Mouse (Mus musculus) heart, postnatal 10 days (tissue): ENCODE data around the gene Tox2. TPM values are rescaled to one million over a fixed set of nuclear protein-coding genes. Genes with fewer than 3 reads are reported as not detected.
A peak's percentile ranks its signal among the peaks of the same experiment; 100 is the strongest.

Experiments
- DNase-seq, 2 experiments: peaks; one replicate each; pipeline ENCODE4 v3.0.0; 2021
- intact Hi-C: fragments of 180-260 bp; cut with DNase I; formaldehyde crosslinking; loops from one replicate; pipeline ENCODE4 v1.15.1; 2025
- total RNA-seq, 2 experiments: library from RNA; stranded (reverse); gene quantifications; 2 replicates each; pipeline ENCODE4 v1.2.3; 2021

Gene Tox2
- total RNA-seq, 2 experiments from 2014 or later: 3.2 to 3.4 TPM

DNA sequence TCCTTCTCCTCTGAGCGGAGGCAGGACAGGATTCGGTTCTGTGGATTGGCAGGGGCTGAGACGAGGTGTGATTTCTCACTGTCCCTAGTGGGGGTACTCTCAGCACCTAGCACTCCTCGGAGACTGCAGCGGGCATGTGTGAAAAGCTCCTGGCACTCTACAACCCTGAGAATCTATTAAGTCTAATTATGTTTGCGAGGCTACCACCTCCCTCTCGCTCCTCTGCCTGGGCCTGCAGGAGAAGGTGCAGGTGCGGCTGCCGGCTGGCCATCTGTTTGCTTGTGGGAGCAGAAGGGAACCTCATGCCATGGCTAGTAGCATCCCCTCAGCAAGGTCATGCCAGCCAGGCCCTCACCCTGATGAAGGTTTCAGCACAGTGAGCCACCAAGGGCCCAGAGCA is 100.1 kb downstream of the Tox2 start:
- intact Hi-C loops: no loop called here
- DNase-seq: no peak

DNA sequence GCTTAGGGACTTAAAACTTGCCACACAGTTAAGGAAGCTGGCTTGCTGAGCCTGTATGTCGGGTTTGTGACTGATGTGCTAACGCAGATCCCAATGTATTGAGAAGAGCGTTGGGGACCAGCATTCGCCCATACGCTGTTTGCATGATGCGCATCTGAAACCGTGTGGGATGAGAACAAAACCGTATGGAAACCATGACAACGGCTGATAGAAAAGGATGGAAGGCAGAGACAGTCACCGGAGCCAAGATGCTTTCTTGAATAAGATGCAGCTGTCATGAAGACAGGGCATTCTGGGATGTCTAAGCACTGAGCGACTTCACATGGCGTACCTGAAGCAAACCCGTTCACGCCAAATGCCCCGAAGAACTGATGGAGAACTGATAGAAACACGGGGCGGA is 106.5 kb downstream of the Tox2 start:
- DNase-seq: no peak
- intact Hi-C loops: no loop called here

DNA sequence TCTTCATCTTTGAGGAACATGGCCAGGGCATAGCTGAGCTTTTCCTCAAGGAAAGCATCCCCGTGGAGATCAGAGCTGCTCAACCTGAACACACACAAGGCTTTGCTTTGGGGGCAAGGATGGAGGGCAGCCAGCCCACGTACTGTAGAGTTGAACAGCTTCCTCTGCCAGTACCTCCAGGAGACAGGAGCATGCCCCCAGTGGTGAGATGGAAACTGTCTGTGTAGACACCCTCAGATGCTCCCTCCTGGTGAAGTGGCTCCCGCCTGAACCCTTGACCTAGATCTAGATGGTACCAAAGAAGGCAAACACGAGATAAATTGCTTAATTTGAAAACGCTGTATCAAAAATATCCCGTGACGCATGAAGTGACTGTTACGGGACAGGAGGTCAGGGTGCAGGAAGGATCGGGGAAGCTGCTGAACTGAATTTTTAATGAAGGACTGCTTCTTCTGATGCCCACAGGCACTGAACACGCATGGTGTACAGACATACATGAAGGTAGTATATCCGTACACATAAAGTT is 107.3 kb downstream of the Tox2 start:
- DNase-seq: no peak
- intact Hi-C loops: no loop called here

DNA sequence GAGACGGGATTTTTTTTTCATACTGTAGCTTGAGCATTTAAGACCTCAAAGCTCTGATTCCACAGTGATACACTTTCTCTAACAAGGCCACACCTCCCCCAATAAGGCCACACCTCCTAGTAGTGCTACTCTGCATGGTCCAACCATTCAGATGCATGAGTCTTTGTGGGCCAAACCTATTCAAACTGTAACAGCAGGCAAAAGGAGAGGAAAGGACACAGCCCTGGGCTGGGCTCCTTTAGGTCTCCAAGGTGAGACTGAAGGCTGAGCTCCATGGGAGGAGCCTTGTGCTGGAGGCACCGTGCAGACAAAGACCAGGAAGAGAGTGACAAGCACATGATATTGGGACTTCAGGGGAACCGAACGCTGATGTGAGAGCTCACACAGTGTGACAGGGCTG is 114.4 kb downstream of the Tox2 start:
- intact Hi-C loops: no loop called here
- DNase-seq: no peak

DNA sequence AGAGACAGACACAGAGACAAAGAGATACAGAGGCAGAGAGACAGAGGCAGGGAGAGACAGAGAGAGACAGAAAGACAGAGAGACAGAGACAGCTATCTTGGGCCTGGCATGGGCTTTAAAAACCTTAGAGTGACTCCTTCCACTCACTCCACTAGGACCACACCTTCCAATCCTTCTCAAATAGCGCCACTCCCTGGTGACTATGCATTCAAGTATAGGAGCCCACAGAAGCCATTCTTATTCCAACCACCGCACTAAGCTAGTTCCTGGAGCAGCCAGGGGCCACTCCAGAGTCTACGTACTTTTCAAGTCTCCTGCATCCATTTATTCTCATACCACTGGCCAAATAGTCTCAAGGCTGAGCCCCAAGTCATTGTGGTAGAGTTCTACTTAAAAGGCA is 115.9 kb downstream of the Tox2 start:
- no peak for DNase-seq
- intact Hi-C loops: no loop called here

DNA sequence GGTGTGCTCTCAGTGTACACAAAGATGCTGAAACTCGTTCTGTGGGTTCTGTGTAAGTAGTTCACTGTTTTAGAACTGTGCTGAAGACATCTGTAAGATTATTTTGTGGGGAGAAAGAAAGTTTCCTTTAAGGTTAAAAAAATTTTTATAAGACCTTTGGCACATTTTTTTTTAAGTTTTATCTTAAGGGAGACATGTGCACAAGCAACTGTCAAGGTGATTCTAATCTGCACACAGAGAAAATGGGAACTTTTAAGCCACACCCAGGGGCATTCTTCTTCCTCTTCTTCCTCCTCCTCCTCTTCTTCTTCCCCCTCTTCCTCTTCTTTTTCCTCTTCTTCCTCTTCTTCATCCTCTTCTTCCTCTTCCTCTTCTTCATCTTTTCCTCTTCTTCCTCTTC is 120.2 kb downstream of the Tox2 start:
- DNase-seq: no peak
- intact Hi-C loops: no loop called here

DNA sequence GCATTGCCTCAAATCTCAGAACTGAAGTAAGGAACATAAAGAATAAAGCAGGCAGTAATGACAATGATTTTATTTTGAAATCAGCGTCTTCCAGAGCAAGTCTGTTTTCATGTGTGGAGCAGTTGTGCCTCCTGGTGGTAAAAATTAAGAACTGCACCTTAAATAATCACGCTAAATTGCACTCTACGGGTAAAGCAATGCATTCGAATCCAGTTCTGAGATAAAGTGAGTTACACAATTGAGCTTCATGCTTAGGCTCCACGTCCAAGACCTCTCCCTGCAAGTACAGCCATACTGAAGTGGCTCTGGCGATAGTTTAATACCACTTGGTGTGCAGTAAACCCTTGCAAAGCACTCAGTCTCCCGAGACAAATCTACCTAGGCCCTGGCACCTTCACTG is 127.8 kb downstream of the Tox2 start:
- intact Hi-C loops: loop anchor here (1.0 to 5.0 kb wide), 3 partner anchors 229 to 408 kb away; no protein-coding TSS in a partner anchor
- DNase-seq: peak; percentile 65 to 72

DNA sequence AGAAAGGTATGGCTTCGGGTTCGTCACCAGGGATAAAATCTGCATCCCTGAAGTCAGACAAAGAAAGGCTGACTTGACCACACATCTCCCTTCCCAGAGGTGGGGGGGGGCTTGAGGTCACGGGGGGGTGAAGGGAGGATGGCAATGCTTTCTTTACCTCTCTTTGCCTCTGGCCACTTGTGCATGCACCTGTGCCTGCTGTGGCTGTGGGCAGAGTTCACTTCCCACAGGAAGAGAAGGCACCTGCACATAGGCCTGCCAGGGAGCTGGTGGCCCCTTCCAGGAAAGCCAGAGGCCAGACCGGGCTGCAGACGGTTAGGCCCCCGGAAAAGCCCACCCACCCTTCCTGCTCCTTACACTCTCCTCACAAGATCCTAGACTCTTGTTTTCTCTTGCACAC is 128.5 kb downstream of the Tox2 start:
- DNase-seq: peak in 1 of 2 experiments; percentile 16
- intact Hi-C loops: loop anchor here (2.0 to 5.0 kb wide), 2 partner anchors 283 to 409 kb away; no protein-coding TSS in a partner anchor

DNA sequence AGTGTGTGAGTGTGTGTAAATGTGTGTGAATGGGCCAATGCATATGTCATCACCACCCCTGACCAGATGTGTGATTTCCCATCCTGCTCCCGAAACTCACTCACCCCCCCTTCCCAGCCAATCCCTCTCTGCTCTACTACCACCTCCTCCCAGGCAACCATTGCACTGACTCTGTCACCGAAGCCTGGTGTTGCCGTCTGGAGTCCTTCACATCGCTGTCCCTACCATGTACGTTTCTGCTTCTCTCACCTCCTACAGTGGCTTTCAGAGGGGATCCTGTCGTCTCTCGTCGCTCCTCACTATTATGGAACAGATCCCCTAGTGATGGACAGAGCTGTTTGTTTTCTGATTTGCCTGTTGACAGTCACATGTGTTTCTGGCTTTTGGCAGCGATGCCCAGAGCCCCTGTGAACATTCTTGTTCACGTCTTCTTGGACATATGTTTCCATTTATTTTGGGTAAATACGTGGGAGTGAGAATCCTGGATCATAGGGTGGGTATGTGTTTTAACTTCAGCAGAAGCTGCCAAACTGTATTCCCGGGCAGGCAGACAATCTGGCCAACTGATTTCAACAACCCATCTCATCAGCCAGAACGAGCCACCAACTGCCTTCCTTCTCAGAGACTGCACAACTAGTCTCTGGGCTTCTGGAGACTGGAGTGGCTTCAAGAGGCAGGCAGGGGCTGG is 129.6 kb downstream of the Tox2 start:
- DNase-seq: peak in 1 of 2 experiments; percentile 40
- intact Hi-C loops: loop anchor here (5.0 kb wide), 1 partner anchor 410 kb away; no protein-coding TSS in a partner anchor

DNA sequence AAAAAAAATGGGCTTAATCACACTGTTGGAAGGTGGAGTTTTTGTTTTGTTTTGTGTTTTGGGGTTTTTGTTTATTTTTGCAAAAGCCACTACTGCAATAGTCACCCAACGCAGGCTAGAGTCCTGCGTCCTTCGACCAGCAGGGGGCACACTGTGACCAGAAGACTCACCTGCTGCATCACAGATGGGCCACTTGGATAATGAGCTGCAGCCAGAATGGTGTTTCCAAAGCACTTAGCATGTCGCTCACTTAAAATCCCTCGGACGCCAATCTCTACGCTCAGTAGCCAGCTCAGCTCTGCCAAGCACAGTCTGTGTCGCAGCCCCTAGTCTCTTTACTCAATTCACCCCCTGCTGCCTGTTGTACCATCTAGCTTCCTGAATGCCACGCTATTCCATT is 137.3 kb downstream of the Tox2 start:
- peak; percentile 76 to 86 for DNase-seq
- intact Hi-C loops: loop anchor here (1.0 kb wide), 1 partner anchor 61 kb away; no protein-coding TSS in a partner anchor

DNA sequence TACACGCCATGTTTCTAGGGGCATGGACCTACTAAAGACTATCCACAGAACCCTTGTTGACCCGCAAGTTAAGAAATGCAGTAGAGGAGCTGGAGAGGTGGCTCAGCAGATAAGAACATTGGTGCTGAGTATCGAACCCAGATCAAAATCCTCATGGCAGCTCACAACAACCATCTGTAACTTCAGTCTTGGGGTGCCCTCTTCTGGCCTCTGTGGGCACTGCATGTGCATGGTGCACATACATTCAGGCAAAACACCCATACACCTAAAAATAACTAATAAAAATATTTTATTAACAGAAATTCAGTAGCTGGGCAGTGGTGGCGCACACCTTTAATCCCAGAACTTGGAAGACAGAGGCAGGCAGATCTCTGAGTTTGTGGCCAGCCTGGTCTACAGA is 140.7 kb downstream of the Tox2 start:
- intact Hi-C loops: no loop called here

DNA sequence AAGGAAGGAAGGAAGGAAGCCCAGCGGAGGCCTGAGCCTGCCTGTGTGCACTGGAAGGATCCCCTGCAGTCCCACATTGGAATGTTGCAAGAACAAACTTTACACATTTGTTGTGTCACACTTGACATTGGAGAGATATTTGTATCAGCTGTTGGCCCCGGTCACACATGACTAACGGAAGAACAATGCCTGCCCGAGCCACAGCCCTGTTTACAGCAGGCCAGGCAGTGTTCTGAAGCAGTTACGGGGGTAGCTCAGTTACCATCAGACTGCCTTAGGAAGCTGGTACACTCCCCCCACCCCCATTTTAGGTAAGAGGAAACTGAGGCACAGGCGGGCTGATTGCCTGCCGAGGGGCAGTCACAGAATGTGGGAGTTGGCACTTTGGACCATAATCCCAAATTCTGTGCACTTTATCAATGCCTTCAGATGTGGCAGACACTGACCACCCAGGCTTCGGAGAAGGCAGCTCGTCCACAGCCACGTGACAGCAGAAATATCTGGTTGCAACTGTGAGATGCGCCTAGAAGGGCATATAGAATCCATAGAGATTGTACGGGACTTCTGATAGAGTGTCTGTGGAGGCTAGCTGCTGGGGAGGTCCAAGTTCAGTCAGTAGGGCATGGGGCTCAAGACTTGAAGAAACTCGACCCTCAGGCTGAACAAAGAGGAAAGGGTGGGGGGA is 142.2 kb downstream of the Tox2 start:
- peak; percentile 71 to 78 for DNase-seq
- intact Hi-C loops: no loop called here

More for the DNA sequence above, 140.7 kb downstream of the Tox2 start:
- DNase-seq: no peak

DNA sequence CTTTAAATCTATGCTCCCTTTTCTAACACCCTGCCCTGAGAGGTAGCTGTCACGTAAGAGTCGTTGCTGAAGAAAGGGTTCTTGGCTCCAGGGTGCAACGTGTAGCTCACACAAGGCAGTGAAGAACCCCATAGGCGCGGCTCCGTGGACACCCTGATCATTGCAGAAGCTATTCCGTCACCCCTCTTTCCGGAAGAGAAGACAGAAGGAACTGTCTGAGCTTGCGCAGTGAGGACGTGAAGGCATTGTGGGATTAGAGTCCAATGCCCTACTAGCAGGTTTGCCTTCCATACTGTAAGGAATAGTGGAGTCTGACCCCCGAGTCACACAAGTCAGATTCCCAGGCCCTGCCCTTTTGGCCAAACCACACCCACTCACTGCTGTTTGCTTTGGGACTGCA is 143.6 kb downstream of the Tox2 start:
- no peak for DNase-seq
- intact Hi-C loops: no loop called here

DNA sequence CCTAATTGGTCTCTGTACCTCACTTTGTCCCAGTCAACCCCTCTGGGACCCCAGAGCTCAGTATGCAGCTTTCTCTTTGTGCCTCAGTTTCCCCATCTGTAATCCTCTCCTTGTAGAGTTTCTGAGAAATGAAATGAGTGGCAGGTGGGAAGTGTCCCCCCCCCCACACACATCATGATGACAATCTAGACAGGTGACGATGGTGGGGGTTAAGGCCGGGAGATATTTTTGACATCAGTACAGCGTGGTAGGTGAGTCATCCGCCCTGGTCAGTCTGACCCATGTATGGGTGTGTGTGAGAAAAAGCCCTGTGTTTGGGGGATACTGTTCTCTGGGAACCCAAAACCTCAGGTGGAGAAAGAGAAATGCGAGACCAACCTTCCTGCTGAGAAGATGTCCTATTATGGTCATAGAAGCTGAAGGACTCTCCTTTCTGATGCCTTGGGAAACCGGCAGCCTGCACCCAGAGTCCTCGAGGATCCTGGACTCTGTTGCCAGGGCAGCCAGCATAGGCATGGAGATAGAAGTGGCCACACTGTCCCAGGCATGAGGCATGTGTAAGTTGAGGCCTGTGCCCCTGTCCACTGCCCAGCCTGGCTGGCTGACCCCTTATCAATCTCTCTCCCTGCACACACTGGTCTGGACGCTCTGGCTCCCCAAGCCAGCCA is 144.7 kb downstream of the Tox2 start:
- intact Hi-C loops: no loop called here
- DNase-seq: no peak

DNA sequence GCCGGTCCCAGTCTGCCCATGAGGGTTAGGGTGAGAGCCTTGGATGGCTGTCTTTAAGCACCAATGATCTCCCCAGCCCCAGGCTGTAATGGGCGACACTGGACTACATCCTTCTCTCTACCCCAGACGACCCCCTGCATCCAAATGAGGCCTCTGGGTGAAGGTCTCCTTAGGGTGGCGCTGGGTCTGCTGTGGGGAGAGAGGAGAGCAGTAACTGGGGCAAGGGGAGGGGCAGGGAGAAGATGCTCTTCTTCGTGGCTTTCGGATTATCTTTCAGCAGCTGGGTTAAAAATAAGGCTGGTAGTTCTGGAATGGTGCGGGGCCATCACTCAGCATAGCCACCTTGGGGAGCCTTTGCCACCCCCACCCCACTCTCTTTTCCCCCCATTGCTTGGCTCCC is 145.8 kb downstream of the Tox2 start:
- DNase-seq: no peak
- intact Hi-C loops: no loop called here

DNA sequence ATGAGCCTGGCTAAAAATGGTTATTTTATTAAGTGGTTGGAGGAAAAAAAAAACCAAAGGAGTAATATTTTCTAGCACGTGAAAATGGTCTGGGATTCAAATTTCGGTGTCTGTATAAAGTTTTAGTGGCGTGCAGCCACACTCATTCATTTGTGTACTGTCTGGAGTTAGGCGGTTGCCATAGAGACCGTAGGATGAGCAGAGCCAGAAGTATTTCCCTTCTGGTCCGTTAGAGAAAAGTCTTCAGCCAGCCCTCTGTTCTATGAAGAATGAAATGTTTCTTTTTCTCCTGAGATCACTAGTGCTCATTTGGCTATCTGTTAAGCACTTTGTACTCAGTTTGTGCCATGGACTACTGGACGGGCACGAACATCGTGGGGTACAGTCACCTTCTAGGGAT is 146.5 kb downstream of the Tox2 start:
- peak; percentile 62 to 65 for DNase-seq
- intact Hi-C loops: no loop called here

DNA sequence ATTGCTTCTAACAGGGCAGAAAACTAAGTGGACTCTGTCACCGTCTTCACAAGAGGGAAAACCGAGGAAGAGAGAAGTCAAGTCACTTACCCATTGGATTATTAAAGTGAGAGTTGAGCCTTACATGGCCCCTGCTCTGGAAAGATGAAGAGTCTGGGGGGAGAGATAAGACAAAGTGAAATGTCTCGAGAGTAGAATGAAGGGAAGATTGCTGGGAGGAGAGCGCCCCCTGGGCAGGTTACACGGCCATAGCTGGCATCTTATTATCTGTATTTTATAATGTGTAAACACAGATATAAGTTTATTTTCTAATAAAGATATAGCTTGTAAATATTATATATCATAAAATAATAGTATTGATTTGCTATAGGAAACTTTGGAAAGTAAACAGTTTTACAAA is 147.5 kb downstream of the Tox2 start:
- no peak for DNase-seq
- intact Hi-C loops: no loop called here

DNA sequence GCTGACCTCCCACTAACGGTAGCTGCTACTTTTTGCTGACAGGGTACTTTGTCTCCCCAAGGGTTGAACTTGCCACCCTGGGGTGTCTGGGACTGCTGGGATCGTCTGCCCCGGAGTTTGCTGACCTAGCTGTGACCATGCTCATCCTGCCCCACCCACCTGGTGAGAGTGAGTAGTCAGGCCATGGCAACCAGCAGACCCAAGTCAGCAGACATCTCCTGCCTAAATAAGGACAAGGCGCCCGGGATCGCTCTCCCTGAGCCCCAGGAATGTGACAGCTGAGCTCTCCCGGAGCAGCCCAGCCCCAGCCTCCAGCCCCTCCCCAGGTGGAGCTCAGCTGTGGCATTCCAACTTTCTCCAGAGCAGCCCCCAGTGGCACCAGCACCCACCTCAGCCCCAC is 150.8 kb downstream of the Tox2 start:
- intact Hi-C loops: no loop called here
- peak; percentile 78 to 81 for DNase-seq

DNA sequence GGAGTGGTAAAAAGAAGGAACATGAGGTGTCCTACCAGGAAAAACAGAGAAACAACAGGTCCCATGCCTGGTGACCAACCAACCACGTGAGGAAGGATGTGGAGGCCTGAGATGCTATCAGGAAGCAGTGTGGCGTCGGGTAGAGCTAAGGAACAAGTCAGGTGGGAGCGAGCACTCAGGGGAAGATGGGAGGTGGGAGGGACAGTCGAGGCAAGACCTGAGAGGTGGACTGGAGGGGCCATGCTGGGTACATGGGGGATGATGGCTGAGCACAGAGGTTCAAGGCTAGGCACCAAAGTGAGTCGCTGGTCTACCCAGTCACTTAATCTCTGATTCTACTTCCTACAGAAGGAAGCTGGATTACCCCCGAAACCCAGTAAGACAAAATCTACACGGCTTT is 152.7 kb downstream of the Tox2 start:
- no peak for DNase-seq
- intact Hi-C loops: no loop called here

DNA sequence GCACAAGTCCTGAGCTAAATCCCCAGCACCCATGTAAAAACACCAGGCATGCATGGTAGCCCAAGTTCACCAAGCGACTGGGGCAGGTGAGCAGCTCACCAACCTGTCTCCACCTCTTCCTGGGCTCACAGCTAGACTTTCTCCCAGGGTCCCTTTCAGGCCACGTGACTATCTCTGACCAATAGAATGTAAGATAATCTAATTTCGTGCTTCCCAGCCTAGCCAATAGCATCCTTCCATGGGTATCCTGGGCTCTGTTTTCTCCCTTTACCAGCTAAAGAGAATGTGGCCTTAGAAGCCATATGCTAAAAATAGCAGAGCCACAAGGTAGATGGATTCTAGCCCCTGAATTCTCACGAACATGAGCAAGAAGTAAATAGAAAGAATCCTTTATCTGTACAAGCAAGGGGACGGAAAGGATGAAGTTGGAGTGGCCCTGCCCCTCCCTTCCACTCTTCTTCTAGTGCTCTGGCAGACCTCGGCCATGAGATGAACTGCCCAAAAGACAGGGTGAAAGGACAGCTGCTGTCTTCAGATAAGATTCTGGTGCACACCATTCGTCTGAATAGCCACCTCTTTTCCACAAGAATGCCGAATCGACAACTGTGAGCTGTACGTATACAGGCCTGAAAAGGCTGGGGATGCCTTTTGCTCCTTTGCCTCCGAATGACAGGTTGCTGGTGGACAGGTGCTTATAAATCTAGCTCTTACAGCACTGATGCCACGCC is 153.4 kb downstream of the Tox2 start:
- DNase-seq: no peak
- intact Hi-C loops: no loop called here

DNA sequence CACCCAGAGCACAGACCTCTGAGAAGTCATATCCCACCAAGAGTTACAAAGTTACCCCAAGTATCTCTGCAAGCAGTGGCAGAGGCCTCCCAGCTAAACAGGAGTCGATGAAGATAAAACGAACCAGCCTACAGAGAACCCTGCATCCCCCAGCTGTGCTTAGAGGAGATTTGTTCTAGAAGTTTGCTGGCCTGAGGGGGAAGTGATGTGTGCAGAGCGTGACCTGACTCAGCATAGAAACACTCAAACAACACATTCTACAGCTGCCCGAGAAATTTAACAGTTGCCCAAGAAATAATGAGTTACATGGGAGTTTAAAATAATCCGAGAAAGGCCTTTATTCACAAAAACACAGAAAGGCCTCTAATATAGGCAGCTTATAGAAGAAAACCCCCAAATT is 155.7 kb downstream of the Tox2 start:
- no peak for DNase-seq
- intact Hi-C loops: no loop called here
